Mouse (Mus musculus): Measurements from ENCODE around the gene Bcap29.
A peak's percentile ranks its signal among the peaks of the same experiment; 100 is the strongest.

Gene Bcap29

DNA sequence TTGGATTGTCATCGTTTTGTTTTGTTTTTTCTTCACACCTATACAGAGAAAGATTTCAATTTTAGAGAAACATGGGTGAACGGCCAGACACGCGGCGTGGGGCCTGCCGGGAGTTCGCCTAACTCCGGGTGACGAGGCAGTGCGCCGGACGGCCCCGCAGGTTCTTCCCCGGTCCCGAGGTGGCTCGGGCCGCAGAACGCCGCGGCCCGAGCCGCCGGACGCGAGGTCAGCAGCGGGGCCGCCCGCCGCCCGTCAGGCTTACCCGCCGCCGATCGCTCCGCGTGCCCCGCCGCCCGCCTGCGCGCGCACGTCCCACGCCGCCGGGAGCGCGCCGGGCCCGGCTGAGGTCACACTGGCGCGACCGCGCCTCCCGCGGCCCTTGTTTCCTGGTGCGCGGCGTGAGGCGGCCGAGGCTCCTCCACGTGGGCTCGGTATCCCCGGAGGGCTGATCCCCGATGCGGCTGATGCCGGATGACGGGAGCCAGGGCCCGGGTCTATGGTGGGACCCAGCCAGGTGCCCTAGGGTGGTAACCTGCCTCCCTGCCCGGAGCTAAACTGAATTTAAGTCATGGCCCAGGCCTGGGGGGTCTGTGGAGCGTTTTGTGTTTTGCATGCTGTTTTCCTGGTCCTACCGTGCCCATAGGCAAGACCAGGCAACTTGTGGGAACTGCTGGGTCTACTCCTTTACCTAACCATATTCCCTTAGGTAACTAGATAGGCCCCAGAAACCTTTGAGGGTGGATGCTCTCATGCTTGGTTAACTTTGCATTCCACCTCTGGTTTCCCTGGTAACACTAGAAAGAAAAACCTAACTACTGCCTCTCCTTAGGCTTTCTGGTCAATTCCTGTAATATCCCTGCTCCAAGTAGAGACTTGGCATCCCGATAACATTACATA lies at the start of gene Bcap29:
Bcap29 (minus strand) TSS at position 316 of the 897 bp plus-strand sequence.
- no peak for TF ChIP-seq GATA4 (IDR thresholded peaks at IDR 0.05; ENCODE audit: insufficient replicate concordance, low read length)

- TF ChIP-seq GATA4 (IDR thresholded peaks at IDR 0.05; ENCODE audit: insufficient replicate concordance, low read length) = no peak
These were observed 32.7 kb upstream of the Bcap29 start for GRCm38 (mm10) chr12:31667187-31667586.

DNA sequence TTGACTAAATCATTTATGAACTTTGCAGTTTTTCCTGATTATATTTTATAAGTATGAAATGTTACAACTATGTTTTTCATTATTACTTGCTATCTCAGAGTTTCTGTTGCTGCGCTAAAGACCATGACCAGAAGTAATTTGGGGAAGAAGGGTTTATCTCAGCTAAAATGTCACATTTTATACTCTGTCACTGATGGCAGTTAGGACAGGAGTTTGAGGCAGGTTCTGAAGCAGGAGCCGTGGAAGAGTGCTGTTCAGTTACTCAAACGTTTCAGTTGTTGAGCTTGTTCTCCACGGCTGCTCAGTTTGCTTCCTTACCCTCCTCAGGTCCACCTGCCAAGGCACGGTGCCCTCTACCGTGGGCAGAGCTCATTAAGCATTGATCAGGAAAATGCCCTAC lies 31.5 kb upstream of the Bcap29 start:
- TF ChIP-seq GATA4 (IDR thresholded peaks at IDR 0.05; ENCODE audit: insufficient replicate concordance, low read length) = no peak

- TF ChIP-seq GATA4 (IDR thresholded peaks at IDR 0.05; ENCODE audit: insufficient replicate concordance, low read length) = no peak
These were observed 22.4 kb upstream of the Bcap29 start for GRCm38 (mm10) chr12:31656841-31657240.

DNA sequence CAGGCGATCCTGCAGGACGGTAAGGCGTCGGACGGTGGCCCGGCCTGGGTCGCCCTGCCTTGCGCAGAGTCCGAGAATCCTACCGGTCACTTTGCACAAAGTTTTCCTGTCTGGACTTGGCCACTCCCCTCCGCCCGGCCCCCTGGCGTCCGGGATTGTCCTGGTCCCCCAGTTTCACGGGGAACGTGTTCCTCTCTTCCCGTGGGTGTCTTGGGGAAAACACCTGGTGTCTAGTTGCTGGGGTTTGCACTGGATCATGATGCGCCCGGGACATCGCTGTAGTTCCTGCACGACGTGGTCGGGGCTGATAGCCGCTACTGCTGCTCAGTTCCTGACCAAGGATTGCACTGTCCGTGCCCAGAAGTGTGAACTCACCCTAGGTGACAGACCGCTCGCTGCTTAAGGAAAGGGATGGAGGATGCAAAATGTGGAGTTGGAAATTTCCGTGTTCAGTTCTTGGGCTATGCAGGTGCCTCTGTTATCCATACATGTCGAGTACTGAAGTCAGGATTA lies 20.6 kb upstream of the Bcap29 start:
- no peak; the same call in 1 of the 2 replicates for TF ChIP-seq GATA4 (IDR thresholded peaks at IDR 0.05; ENCODE audit: insufficient replicate concordance, low read length)

DNA sequence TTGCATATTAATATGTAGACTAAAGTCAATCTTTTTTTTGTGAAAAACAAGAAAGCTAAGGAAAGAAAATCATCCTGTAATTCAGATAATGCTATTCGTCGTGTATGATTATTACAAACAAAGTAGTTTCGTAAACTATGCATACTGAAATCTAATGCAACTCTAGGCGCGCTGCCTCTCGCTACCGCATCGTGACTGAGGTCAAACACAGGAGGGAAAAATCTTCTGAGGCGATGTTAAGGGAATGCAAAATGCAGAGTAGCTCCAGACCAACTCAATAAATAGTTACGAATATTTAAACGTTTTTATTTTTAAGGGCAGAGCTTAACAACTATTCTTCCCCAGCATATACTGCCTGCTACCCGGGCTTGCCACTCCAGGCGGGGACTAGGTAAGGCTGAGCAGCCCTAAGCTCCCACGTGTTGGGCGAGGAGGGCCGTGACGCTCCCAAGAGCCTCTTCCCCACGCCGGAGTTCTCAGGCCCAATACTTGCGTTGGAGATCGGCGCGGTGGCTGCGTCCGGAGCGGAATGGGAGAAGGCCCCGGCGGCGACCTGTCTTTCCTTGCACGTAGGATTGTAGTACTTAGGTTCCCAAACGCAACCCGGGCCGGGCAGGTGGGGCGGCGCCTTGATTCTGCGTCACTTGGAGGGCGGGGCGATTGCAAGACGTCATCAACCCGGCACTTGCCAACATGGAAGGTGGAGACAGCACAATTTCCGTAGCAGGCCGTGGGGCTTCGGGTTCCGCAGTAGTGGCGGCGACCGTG lies 19.9 kb upstream of the Bcap29 start, which contains the start of the genes Dus4l and Cog5:
Dus4l (minus strand) TSS at position 630 of the 768 bp plus-strand sequence.
Cog5 (plus strand) TSS at position 673 of the 768 bp plus-strand sequence.
- peak; percentile 51; the same call in 1 of the 2 replicates for TF ChIP-seq GATA4 (IDR thresholded peaks at IDR 0.05; ENCODE audit: insufficient replicate concordance, low read length)

DNA sequence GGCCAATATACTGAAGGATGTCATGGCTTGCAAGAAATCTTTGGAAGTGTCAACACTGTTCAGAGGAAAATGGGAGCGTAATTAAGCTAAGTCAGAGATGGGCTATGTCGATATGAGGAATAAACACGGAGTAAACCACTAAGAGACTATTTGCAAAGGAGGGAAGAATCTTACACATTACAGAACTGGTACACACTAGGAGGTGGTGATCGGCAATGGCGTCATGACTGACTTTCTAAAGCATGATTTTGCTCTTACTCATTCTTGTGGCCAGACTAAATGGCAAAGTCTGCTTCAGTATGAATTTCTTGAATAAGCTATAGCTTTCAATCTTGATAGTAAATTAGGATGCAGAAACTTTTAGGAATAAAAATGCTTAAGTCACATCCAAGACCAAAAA lies 19.2 kb upstream of the Bcap29 start:
- TF ChIP-seq GATA4 (IDR thresholded peaks at IDR 0.05; ENCODE audit: insufficient replicate concordance, low read length) = no peak

DNA sequence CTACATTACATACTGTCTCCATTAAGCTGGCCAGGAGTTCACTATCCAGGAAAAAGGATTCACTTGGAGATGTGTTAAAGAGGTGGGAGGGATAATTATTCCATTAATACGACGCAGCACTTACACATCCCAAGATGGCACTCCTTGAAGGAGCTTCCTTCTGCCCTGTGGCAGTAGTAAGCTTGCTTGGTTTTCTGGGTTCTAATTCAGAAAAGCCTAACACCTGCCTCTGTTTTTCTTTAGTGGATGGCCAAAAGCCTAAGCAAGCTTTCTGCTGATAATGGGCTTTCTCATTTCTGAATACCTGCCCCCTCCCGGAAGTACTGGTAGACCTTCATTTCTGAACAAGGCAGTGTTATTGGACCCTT lies 766 bp upstream of the Bcap29 start:
- TF ChIP-seq GATA4 (IDR thresholded peaks at IDR 0.05; ENCODE audit: insufficient replicate concordance, low read length) = no peak

GRCm38 (mm10) chr12:31633970-31634342 lies 502 bp downstream of the Bcap29 start:
- TF ChIP-seq GATA4 (IDR thresholded peaks at IDR 0.05; ENCODE audit: insufficient replicate concordance, low read length) = no peak

DNA sequence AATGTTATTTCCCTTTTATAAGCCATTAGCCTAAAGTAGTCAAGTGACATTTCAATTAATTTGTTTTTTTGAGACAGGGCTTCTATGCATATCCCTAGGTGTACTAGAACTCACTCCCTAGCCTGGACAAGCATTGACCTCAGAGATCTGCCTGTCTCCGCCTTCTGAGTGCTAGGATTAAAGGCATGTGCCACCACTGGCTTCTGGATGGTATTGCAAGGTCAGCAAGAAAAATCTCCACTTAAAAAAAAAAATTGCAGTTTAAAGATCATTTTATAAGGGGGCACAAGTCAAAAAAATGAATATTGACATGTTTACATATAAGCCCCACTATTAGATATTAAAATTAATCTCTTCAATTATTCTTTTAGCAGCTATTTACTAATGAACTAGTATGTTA lies 9.4 kb downstream of the Bcap29 start:
- no peak for TF ChIP-seq GATA4 (IDR thresholded peaks at IDR 0.05; ENCODE audit: insufficient replicate concordance, low read length)

DNA sequence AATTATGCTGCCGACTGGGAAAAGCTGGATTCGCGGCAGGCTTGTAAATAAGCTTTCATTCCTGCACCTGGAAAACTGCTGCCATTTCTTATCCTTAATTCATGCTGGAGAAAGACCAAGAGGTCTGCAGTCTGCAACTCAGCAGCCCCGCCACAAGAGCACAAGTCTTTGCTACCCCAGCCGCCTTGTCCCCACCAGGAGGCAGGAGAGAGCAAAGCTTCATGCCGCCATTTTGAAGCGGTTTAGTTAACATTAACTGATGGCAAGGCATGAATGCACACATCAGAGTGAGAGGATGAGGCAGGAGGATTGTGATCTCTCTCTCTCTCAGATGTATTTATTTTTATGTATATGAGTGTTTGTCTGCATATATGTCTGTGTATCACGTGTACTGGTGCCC lies 14.4 kb downstream of the Bcap29 start:
- TF ChIP-seq GATA4 (IDR thresholded peaks at IDR 0.05; ENCODE audit: insufficient replicate concordance, low read length) = no peak

DNA sequence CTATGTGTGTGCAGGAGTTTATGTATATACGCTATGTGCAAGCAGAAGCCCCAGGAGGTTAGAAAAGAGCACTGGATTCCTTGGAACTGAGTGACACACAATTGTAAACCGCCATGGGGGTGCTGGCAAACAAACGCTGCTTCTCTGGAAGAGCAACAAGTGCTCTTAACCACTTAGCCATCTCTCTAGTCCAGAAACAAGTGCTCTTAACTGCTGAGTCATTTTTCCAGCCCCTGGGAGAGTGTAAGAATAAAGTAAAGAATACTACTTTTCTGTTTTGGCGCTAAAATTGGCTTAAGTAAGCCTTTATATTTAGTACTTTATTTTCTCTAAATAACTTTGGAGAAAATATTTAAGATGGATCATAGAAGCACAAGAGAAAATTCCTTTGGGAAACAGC lies 21.1 kb downstream of the Bcap29 start:
- no peak for TF ChIP-seq GATA4 (IDR thresholded peaks at IDR 0.05; ENCODE audit: insufficient replicate concordance, low read length)

DNA sequence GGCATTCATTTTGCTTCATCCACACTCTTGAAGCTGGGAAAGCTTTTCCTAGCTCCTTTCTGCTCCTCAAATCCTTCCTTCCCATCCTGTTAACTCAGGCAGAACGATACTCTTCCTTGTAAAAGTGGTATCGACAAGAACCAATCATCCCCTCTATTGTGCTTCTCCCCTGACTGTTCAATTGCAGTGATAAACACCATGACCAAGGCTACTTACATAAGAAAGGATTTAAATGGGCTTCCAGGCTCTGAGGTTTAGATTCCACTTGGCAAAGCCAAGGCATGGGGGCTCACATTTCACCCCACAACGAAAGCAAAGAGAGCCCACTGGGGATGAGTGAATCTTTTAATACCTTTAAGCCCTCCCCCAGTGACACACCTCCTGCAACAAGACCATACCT lies 26.3 kb downstream of the Bcap29 start:
- TF ChIP-seq GATA4 (IDR thresholded peaks at IDR 0.05; ENCODE audit: insufficient replicate concordance, low read length) = no peak

GRCm38 (mm10) chr12:31604894-31605293 lies 29.6 kb downstream of the Bcap29 start:
- TF ChIP-seq GATA4 (IDR thresholded peaks at IDR 0.05; ENCODE audit: insufficient replicate concordance, low read length) = no peak

DNA sequence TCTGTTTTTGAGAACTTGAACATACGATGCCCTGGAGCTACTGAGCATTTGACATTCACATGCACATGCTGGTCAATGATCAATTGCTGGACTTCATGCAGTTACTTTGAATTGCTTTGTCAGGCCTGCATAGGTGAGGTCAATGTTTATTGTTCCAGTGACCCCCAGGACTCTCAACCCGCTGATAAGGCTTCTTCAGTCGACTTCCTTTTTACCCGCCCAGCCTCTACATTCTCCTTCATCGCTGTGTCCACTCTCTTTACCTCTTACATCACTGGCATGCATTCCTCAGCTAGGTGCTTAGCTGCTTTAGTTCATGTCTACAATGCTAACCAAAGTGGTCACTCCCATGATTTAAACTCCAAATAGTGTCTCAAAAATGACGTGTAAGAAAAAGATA lies 30.9 kb downstream of the Bcap29 start:
- TF ChIP-seq GATA4 (IDR thresholded peaks at IDR 0.05; ENCODE audit: insufficient replicate concordance, low read length) = no peak

GRCm38 (mm10) chr12:31594296-31594695 lies 40.2 kb downstream of the Bcap29 start:
- TF ChIP-seq GATA4 (IDR thresholded peaks at IDR 0.05; ENCODE audit: insufficient replicate concordance, low read length) = no peak
